Mouse (Mus musculus): ENCODE results near the gene Kcnab2.

DNA sequence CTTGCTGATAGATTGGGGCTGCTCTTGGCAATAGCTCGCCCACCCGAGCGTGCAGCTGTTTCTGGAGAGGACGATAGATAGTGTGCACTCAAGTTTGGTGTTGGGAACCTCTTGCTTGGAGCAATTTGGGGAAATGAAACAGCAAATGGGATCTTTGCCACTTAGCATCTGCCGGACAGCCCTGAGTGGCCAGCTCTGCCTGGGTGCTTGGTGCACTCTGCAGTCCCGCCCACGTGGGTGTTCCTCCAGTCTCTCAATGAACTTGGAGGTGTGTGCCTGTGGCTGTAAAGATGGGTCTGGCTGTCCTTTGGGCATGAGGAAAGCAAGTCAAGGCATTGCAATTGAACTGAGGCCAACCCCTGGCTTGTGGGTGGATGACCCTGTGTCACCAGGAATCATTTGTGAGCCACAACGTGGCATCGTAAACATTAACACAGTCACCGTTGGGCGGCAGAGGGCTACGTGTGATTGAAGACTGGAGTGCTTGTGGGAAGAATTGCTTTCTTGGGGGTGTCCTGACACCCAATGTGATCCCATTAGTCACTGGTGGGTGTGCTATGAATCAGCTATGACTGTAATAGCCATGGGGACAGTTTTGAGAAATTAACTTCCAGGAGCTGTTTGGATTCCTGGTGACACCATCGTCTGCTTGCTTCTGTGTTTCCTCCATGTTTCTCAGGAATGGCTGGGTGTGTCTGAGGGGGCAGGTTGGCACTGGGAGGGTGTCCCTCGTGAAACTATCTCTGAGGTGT lies 123.6 kb downstream of the Kcnab2 start:
- TF ChIP-seq CTCF (IDR thresholded peaks at IDR 0.05; ENCODE audit: extremely low read depth, insufficient read depth, insufficient read length, insufficient replicate concordance) (no peak), POLR2A (IDR thresholded peaks at IDR 0.05; ENCODE audit: low read depth, low read length) (no peak)

Measured in spleen, adult 2 months (tissue).